Mouse (Mus musculus): Measurements from ENCODE around the gene Il6st.

- no peak for TF ChIP-seq POLR2A (IDR thresholded peaks at IDR 0.05; ENCODE audit: control insufficient read depth, extremely low read depth, insufficient read depth, low read length, poor library complexity)
- no peak for TF ChIP-seq CTCF (IDR thresholded peaks at IDR 0.05; ENCODE audit: borderline replicate concordance, control insufficient read depth, extremely low read depth, insufficient read depth, low read length, poor library complexity)
Measured at GRCm38 (mm10) chr13:112450210-112450609, 13.7 kb upstream of the Il6st start.
